Mouse (Mus musculus) lung, adult 2 months (tissue): Measurements from ENCODE around the gene Gm42688. TPM values are rescaled to one million over a fixed set of nuclear protein-coding genes. Genes with fewer than 3 reads are reported as not detected.
A peak's percentile ranks its signal among the peaks of the same experiment; 100 is the strongest.

Experiments
- DNase-seq: peaks from one replicate; pipeline ENCODE4 v3.0.0; 2022
- H3K4me1 ChIP-seq: fragments of 200-500 bp; 2 replicates; pipeline ENCODE4 v1.6.1; 2011; ENCODE audit warnings: low read length; ENCODE audit not compliant: control insufficient read depth, insufficient read depth
- H3K4me3 ChIP-seq: fragments of 200-500 bp; replicated peaks from 2 replicates; pipeline ENCODE3; 2011; ENCODE audit warnings: low read depth, mild to moderate bottlenecking, control low read depth, low read length; ENCODE audit errors: extremely low read depth
- CTCF ChIP-seq: fragments of 200-500 bp; IDR thresholded peaks from 2 replicates; pipeline ENCODE4 v1.5.1; 2011; ENCODE audit warnings: mild to moderate bottlenecking, low read length, control low read depth; ENCODE audit not compliant: insufficient read depth
- POLR2A ChIP-seq: fragments of 200-500 bp; IDR thresholded peaks from 2 replicates; pipeline ENCODE4 v1.6.1; 2011; ENCODE audit warnings: low read depth, mild to moderate bottlenecking, control low read depth, low read length, borderline replicate concordance; ENCODE audit errors: extremely low read depth
- WGBS: fragments of 180-500 bp; shearing (Covaris S2); methylation state at CpG from one replicate; pipeline ENCODE4 v1.1.7; 2018; 5-methylcytosine and 5-hydroxymethylcytosine counted together
- polyA plus RNA-seq: library from polyadenylated mRNA; depleted of rRNA; stranded (reverse); fragments of >200 nt; gene quantifications from 2 replicates; pipeline ENCODE4 v1.2.3, GENCODE M21; 2012

The Gm42688 gene
- polyA plus RNA-seq, 1 experiment: 5.5 TPM

DNA sequence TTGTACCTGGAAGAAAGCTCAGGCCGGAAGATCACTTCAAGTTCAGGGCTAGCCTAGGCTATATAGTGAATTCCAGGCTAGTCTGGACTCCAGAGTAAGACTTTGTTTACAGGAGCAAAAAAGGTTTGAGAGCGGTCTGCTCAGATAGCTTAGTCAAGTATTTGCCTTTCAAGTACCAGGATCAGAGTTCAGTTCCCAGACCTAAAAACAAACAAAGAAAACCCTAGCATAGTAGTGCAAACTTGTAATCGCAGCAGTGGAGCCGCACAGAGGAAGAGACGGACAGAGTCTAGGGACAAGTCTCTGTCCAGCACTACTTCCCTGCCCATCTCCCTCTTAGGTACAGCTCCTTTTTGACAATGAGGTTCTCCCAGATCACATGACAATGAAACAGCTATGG, 21.2 kb upstream of the Gm42688 start:
- WGBS: 92% methylated on average over 5 of the region's 5 CpGs
- Histone ChIP-seq H3K4me1 (peaks cover 6% of the 10 kb centered on the region), H3K4me3 (no peak overlapping the region)
- DNase-seq: no peak
- no peak for TF ChIP-seq CTCF
- TF ChIP-seq POLR2A: no peak

DNA sequence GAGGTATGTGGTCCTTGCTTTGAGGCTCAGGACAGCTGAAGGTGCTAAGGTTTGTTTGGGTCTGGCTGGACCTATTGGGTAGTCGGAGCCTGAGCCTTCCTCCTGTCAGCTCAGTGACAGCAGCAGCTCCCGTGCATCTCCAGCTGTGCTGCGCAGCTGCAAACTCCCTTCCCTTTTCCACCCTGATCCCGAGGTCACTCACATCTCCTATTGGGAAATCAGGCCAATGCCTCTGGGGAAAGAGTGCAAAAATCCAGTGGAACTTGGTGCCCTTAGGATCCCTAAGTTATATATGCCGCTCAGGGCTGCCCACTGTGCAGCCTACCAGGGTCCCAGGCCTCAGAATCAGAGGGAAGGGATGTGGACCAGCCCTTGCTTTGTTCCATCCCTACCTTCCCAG, 17.9 kb upstream of the Gm42688 start:
- H3K4me3 ChIP-seq: no peak overlapping the region
- 38% methylated on average over 5 of the region's 5 CpGs for WGBS

GRCm38 (mm10) chr6:83084477-83084876, 16.9 kb upstream of the Gm42688 start:
- Histone ChIP-seq H3K4me3 (no peak overlapping the region), H3K4me1 (peaks cover 2% of the 10 kb centered on the region; the same call in 1 of the 2 replicates)
- no peak for TF ChIP-seq POLR2A
- TF ChIP-seq CTCF: no peak
- DNase-seq: no peak
- 22% methylated on average over 6 of the region's 6 CpGs for WGBS

More for the DNA sequence above, 17.9 kb upstream of the Gm42688 start:
- no peak for TF ChIP-seq CTCF
- no peak for TF ChIP-seq POLR2A
- H3K4me1 ChIP-seq: peaks cover 6% of the 10 kb centered on the region
- DNase-seq: no peak

DNA sequence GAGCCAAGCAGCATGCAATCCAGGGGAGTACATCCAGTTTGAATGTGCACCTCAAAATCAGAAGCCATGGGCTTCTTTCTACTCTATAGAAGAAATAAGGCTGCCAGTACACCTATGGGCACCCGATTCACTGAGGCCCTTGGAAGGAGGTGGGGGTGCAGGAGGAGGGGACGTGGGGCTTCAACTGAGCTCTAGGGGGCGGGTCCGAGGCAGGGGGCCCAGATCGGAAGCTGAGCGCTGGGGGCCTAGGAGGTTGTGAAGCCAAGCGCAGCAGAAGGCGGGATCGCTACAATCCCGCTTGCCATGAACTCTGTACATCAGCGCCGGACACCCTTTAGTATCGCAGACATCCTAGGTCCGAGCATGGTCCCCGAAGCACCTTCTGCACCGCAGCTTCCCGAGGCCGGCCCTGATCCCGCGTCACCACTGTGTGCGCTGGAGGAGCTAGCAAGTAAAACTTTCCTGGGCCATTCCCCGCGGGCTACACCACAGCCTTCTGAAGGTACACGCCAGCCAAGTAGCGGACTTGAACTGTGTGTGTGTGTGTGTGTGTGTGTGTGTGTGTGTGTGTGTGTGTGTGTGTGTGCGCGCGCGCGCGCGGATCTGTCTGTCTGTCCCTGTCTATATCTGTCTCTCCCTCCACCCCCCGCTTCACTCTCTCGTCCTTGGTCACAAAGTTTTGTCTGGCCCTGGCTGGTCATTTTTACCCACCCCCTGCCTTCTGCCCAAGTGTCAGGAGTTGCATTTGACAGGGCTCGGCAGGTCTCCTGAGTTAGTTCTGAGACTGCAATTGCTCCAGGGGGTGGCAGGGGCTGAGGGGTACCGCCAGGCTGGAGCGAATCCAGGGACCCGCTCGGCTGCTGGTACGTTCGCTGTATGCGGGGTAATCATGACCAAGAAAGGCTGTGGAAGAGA, 15.0 kb upstream of the Gm42688 start, which contains the start of gene Lbx2:
TSS of gene Lbx2 (plus strand) at position 247 of the 915 bp plus-strand sequence.
- peaks cover 2% of the 10 kb centered on the region; the same call in 1 of the 2 replicates for H3K4me1 ChIP-seq
- no peak for DNase-seq
- WGBS: 14% methylated on average over 42 of the region's 42 CpGs
- peak within 1 kb of the TSS; percentile 59 for H3K4me3 ChIP-seq
- no peak for TF ChIP-seq CTCF
- no peak for TF ChIP-seq POLR2A

GRCm38 (mm10) chr6:83087205-83087925, 14.1 kb upstream of the Gm42688 start:
- peak; percentile 28 for DNase-seq
- Histone ChIP-seq H3K4me1 (peaks cover 2% of the 10 kb centered on the region; the same call in 1 of the 2 replicates), H3K4me3 (peak overlapping the region; percentile 59)
- TF ChIP-seq CTCF (no peak), POLR2A (no peak; the same call in 1 of the 2 replicates)
- 4% methylated on average over 47 of the region's 47 CpGs for WGBS

- WGBS: 21% methylated on average over 9 of the region's 9 CpGs
- no peak for DNase-seq
- H3K4me1 ChIP-seq: peaks cover 6% of the 10 kb centered on the region; the same call in 1 of the 2 replicates
- H3K4me3 ChIP-seq: peak overlapping the region; percentile 59
- TF ChIP-seq POLR2A (no peak), CTCF (no peak)
Measured at GRCm38 (mm10) chr6:83087926-83088260, 13.5 kb upstream of the Gm42688 start.

DNA sequence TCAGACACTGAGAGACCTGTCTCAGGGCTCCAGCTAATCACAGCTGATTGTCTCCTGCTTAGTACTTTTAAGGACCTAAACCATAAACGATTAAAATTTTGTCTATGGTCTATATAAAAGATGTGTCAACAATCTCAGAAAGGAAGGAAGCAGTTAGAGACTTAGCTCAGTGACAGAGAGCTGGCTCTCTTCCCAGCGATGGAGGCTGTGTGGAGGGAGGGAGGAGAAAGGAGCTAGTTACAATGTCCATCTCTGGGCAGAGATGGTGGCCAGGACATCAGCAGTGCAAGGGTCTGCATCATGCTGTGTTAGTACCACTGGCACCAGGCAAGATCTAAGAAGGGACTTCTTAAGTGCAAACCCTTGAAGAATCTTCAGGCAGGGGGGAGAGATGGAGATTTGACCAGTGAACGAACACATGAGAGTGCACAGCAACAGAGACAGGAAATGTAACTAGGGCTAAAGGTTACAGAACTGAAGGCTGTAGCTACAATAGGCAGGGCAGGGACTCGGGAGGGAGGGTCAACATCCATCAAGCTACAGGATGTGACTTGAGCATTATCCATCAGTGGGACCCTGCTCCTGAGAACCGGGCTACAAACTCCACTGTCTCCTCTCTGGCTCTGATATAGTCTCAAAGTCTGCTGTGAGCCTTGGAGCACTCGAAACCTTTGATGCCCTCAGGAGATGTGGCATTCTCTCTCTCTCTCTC, 8.8 kb upstream of the Gm42688 start:
- WGBS: 13% methylated on average over 6 of the region's 6 CpGs
- H3K4me3 ChIP-seq: no peak overlapping the region
- H3K4me1 ChIP-seq: peaks cover 3% of the 10 kb centered on the region; the same call in 1 of the 2 replicates
- DNase-seq: no peak
- TF ChIP-seq CTCF (no peak), POLR2A (no peak)

GRCm38 (mm10) chr6:83095968-83096367, 5.4 kb upstream of the Gm42688 start:
- TF ChIP-seq CTCF (no peak), POLR2A (no peak)
- 48% methylated on average over 6 of the region's 6 CpGs for WGBS
- no peak for DNase-seq
- peaks cover 3% of the 10 kb centered on the region; the same call in 1 of the 2 replicates for H3K4me1 ChIP-seq
- no peak overlapping the region for H3K4me3 ChIP-seq

DNA sequence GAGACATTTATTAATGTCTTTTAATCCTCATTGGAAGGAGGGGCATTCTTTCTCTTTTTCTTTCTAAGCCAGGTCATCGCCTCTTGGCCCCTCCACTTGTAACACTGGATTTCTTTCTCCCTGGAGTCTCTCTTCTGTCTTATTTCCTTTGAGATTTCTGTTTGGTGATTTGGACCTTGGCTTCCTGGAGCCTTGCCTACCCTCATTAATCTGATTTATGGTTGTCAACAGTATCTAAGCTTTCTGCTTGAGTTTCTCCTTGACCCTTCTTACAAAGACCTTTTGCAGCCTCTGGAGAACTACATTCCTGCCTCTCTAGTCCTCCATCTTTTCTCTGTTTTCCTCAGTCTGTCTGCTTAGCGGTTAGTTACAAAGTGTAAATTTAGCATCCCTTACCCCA, 3.0 kb upstream of the Gm42688 start:
- Histone ChIP-seq H3K4me3 (no peak overlapping the region), H3K4me1 (peaks cover 6% of the 10 kb centered on the region)
- WGBS: 55% methylated on average over 2 of the region's 2 CpGs
- no peak for DNase-seq
- no peak for TF ChIP-seq CTCF
- no peak for TF ChIP-seq POLR2A
